Mouse (Mus musculus): ENCODE results near the gene Gabpb2.

Gabpb2 gene

DNA sequence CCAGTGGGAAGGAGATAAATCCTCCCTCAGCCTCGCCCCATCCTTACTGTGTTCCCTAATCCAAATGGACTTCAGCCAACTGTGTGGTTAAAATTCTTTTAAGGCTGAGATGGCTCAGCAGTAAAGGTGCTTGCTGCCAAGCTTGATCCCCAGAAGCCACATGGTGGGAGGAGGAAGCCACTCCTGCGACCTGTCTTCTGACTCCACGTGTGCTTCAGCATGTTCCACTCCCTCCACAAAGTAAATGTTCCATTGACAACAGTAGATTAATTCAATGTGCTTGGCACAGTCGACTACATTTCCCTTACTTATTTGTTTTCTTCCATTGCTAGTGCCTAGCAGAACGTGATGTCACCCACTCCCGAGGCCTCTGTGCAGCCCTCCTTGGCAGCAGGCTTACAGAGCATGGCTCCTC is 23.0 kb downstream of the Gabpb2 start:
- no peak for DNase-seq (ENCODE audit: low spot score)

DNA sequence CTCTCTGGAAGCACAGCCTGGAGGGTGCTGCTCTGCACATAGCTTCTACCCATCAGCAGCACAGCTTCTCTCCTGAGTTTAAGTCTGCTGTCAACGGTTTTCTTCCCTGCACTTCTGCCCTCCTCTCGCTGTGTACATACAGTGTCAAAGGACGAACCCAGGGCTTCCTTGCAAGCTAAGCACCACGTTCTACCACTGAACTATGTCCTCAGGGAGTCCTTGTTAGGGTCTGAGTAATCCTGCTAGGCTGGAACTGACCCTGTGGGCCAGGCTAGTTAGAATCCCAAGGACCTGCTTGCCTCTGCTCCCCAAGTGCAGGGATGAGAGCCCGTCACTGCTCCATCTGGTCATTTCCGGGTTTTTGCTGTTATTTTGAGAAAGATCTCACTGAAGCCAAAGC is 30.8 kb downstream of the Gabpb2 start:
- DNase-seq (ENCODE audit: low spot score): no peak

DNA sequence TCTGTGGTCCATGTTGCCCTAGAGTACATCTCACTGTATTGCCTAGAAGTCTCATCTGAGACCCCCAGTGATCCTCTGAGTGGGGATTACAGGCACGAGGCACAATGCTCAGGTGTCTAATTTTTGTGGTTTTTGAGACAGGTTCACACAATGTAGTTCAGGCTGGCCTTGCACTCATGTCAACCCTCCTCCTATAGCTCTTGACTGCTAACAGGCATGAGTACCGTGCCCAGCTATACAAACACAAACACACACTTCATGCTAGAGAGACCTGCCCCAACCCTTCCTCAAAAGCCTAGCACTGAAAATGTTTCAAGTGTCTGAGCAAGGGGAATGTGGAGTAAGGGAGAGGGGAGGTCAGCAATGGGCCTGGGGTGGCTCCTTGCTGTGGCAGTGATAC is 31.6 kb downstream of the Gabpb2 start:
- DNase-seq (ENCODE audit: low spot score): no peak

DNA sequence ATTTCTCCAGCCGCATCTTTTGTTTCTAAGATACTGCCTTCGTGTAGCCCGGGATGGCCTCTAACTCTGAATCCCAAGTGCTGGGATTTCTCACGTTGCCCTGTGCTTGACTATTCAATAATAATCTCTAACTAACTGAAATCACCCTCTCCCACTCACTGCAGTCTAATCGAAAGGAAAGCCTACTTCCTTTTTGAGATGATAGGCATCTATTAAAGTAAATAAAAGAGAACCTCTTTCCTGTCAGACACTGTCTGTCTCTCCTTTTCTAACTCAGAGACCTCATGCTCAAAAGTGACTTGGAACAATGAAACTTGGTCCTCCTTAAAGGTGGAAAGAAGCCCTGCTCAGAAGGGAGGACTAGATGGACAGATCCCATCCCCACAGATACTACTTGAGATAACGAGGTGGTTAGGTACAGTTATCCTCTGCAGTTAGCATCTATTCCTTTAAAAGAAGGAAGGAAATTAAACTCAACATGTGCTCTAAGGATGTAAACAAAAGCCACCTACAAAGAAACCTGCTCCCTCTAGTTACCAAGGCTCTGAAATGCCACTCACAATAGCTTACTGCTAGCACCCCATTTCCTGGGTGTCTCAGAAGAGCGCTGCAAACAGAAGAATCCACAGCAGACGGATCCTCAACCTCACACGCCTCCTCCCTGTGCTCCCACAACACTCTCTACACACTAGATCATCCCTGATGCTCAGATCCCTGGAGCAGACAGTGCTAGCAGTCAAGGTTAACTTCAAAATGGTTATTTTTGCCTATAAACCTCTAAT is 32.7 kb downstream of the Gabpb2 start:
- DNase-seq (ENCODE audit: low spot score): no peak

DNA sequence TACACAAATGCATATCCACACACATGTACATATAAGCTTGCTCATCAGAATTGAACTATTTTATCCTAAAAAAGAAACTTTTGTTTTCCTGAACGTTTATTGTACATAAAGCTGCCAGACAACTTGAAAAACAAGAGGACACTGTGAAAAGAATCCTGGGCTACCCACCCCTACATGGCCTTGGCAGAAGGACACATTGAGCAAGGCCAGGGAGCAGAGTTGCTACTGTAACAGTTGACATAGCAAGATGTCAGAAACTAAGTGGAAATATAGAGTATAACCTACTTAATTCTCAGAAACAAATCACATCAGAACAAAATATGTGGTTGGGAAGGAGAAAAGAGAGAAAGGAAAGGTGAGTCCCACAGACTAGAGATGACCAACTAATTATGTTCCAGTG is 35.9 kb downstream of the Gabpb2 start:
- no peak for DNase-seq (ENCODE audit: low spot score)

DNA sequence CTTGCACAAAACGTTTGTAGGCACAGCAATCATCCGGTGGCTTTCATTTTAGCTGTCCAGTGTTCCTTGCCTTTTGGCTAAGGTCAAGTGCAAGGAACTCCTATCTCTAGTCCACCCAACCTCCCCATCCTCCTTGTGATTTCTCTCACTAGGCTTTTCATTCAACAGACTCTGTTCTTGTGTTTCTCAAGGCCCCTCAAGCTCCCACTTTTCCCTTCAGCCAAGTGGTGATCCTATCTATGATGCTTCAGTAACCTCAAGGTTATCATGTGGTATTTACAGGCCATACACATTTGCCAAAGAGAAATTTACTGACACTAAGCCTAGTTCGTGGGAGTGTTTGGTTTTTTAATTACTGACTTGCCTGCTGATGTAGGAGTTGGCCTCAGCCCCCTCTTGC is 37.8 kb downstream of the Gabpb2 start:
- no peak for DNase-seq (ENCODE audit: low spot score)

DNA sequence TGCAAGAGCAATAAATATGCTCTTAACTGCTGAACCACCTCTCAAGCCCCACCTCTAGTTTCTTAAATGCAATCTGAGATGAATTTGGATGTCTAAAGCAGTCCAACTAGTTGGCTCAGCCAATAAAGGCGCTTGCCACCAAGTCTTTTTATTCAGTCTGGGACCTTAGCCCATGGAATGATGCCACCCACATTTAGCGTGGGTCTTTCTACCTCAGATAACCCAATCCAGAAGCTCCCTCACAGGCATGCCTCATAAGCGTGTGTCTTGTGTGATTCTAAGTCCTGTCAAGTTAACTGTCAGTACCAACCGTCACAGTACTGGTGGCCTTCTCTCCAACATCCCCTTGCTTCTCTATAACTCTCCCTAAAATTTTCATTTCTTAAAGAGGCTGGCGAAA is 38.8 kb downstream of the Gabpb2 start:
- DNase-seq (ENCODE audit: low spot score): no peak

DNA sequence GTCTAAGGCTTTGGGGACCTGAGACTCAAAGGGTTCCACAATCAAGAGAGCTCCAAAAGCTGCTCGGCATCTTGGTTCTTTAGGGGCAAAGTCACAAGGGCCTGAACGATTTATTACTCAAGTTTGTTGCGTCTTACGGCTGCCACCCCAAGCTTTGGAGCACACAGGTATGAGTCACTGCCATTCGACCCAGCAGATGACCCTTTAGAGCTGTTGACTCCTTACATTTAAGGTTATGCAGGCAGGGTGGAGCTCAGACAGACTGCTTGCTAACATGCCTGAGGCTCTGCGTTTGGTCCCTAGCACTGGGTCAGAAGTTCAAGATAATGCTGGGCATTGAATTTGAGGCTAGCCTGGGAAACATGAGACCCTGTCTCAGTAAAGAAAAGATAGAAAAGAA is 40.1 kb downstream of the Gabpb2 start:
- no peak for DNase-seq (ENCODE audit: low spot score)

DNA sequence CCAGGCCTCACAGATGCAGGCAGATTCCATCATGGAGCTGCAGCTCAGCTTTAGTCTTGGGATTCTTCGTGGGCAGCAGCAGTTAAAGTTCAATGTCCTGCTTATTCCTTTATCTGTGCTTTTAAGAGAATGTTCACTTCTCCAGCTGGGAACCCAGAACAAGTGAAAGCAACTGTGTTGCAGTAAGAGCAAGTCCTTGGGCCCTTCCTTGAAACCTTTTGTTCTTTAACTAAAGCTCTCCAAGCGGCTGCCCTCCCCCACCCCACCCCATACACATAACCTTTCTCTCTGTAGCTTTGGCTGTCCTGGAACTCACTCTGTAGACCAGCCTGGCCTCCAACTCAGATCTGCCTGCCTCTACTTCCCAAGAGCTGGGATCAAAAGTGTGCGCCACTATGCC is 41.2 kb downstream of the Gabpb2 start:
- no peak for DNase-seq (ENCODE audit: low spot score)

DNA sequence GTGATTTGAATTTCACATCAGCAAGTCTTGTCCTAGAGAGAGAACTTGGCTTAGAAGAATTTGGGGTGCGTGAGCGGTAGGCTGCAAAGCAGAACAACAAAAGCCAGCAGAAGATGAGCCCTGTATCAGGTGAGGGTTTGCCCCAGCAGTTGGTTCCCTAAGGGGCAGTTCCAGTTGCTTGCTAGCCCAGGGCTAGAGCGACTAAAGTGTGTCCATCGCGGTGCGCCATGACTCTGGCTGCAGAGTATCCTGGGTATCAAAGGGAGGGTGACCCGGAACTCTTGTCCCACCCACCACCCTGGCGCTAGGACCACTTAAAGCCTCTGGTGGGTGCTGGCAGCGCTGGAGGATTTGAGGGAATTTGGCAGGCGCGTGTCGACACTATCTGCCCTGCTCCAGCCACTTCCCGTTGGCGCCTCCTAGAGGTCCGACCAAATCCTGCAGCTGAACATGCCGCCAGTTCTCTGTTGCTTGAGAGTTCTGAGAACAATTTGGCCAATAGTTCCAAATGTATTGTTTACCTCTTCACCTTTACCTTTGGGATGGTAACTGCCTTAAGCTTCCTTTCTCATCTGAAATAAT is 43.6 kb downstream of the Gabpb2 start:
- DNase-seq (ENCODE audit: low spot score): peak; percentile 55

DNA sequence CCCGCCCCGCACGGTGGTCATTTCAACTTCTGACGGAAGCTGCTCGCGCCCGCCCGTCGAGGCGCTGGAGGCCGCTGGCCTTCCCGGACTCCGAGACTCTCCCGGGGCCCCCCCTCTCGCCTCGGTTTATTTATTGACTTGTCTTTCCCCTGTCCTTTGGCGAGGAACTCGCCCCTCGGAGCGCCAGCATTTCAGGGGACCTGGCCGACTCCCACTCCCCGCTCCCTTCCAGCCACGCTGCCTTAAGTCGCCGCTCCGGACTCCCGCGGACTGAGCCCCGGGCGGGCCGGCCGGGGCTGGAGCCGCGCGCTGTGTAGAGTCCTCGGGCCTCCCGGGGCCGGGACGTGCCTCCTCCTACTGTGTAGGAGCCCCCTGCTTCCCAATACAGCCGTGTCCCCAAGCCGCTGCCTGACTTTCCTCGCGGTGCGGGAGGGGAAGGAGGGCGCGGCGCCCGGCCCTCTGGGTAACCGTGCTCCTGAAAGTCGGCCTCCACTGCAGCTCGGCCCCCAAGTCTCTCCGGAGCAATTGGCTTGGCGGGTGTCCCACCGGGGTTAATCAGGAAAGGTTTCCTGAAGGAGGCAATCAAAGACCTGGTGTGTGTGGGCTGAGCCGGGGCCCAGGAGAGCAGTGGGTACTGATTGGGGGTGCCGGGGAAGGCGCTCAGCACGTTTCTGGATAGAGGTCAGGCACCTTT is 44.3 kb downstream of the Gabpb2 start:
- no peak for DNase-seq (ENCODE audit: low spot score)

DNA sequence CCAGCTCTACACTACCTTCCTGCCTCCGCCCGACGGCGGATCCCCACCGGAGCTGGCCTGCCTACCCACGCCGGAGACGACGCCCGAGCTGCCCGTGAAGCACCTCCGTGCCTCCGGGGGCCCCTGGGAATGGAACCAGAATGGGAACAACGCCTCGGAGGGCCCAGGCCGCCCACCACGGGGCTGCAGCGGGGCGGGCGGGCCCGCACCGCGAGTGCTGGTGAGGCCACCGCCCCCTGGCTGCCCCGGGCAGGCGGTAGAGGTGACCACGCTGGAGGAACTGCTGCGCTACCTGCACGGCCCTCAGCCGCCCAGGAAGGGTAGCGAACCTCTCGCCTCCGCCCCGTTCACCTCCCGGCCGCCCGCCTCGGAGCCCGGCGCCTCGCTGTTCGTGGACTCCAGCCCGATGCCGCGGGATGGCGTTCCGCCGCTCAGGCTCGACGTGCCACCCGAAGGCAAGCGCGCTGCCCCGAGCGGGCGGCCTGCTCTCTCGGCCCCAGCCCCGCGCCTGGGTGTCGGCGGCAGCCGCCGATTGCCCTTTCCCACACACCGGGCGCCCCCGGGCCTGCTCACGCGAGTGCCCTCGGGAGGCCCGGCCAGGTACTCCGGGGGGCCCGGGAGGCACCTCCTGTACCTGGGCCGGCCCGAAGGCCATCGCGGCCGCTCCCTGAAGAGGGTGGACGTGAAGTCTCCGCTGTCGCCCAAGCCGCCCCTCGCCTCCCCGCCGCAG is 45.0 kb downstream of the Gabpb2 start:
- no peak for DNase-seq (ENCODE audit: low spot score)

DNA sequence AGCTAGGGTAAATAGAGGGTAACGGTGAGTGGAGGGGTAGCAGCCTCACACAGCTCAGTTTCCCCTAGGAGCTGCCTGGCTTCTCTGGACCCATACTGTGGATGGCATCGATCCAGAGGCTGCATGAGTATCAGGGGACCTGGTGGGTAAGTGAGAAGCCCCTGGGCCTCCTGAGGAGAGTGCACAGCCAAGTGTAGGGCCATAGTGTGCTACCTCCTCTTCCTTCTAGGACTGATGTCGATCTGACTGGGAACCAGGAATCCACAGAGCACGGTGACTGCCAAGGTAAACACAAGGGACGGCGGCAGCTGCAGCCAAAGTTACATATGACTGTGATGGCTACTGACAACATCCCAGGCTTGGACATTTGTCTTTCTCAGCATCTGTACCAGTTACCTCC is 46.6 kb downstream of the Gabpb2 start:
- no peak for DNase-seq (ENCODE audit: low spot score)

DNA sequence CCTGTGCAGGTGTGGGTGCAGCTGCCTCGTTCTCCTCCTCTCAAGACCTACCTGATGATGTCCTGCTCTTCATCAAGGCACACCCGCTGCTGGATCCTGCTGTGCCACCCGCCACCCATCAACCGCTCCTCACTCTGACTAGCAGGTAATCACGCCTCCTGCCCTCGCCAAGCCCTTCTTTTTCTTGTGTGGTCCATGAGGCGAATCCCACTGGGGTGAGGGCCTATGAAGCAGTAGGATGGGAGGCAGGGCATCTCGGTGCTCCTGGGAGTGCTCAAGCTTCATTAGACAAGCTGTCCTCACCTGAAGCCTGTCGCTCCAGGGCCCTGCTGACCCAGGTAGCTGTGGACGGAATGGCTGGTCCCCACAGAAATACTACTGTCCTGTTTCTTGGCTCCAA is 47.7 kb downstream of the Gabpb2 start:
- DNase-seq (ENCODE audit: low spot score): no peak

DNA sequence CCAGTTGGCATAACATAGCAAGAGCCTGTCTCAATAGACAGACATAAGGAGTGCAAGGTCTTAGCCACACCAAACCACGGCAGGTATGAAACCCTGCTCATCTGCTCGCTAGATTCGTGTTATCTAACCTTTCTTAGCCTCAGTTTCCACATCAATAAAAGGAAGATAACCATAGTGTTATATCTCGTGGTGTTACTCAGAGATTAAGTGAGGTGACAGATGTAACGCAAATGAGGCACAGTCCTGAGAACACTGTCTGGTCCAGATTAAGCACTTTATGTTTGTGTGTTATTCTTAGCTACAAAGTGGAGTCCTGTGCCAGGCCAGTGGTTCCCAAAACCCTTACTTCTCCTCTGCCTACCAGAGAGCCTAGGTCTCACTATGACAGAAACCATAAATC is 52.9 kb downstream of the Gabpb2 start:
- no peak for DNase-seq (ENCODE audit: low spot score)

DNA sequence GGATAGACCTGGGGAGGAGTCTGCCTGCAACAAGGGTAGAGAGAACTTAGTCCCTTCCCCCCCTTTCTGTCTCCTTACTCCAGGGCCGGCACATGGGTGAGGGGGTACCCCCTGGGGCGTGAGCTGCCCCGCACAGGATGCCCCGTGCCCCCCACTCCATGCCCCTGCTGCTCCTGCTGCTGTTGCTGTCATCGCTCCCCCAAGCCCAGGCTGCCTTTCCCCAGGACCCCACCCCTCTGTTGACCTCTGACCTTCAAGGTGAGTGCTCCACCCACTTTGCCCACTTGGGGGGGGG is 53.5 kb downstream of the Gabpb2 start:
- DNase-seq (ENCODE audit: low spot score): no peak

DNA sequence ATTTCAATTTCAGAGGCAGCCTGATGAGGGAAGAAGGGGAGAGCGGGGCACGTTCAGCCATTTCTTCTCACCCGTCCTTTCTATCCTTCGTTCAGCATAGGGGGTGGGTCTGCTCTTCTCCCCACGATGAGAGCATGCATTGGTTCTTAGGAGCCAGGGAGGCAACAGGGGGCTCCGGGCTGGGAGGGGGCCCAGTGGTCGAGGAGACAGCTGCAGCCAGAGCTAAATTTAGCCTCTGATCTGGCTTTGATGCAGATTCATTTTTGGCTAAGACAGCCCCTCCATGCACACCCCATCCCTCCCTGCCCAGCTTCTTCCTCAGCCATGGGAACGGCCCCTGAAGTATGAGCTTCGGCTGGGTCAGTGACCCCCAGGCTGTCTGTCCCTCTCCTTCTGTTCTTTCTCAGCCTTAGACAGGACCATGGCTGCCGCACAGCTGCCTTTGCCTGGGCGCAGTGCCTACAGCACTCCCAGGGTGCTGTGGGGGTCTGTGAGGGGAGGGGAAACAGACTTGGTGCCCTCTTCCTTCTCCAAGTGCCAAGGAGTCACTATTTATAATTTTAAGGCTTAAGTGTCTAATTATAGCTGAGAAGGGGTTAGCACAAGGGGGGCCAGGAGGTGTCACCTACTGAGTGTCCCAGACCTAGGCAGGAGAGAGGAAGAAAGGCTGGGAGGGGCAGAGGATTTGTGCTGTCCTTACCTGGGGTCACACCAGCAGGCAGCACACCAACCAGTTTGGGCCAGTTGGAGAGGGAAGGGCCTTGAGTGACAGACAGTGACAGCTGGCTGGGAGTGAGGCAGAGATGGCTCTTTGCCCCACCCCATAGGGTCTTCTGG is 54.1 kb downstream of the Gabpb2 start:
- DNase-seq (ENCODE audit: low spot score): no peak

DNA sequence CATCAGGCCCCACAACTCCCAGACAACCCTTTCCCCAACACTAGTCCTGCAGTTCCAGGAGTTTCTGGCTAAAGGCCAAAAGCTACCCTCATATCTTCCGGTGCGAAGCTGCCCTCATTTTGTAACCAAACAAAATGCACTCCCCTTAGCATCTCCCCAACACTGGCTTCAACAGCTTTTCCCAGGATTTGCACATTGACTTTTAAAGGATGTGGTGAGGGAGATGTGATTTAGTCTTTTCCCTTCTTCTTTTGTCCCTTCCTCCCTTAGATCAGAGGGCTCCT is 55.4 kb downstream of the Gabpb2 start:
- DNase-seq (ENCODE audit: low spot score): no peak

DNA sequence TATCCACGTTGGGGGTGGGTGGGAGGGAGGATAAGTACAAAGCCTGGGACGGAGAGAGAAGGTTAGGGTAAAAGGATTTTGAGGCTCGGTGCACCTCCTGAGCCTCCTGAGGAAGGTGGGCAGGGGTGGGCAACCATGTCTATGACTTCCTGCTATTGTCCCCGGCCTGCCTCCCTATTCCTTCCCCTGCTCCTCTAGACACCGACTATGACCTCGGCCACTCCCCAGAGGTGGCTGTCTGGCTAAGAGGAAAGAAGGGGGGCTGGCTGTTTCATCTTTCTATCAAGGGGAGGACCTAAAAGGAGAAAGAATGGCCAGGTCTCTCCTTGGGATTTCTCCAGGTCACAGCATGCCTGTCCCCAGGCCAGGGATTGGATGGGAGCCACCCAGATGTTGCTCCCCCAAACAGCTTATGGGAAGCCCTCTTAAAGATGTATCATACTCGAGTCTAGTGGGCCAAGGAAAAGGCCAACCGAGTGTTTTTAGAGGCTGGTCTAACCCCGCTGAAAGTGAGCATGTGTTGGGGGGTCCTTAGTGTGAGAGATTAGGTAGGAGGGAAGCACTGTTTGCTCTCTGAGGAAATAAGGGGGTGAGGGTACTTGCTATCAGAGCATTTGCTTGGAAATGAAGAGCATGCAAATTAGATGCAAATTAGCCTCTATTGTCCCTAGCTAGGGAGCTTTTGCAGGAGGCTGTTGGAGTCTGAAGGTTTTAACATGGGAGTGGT is 55.9 kb downstream of the Gabpb2 start:
- no peak for DNase-seq (ENCODE audit: low spot score)

DNA sequence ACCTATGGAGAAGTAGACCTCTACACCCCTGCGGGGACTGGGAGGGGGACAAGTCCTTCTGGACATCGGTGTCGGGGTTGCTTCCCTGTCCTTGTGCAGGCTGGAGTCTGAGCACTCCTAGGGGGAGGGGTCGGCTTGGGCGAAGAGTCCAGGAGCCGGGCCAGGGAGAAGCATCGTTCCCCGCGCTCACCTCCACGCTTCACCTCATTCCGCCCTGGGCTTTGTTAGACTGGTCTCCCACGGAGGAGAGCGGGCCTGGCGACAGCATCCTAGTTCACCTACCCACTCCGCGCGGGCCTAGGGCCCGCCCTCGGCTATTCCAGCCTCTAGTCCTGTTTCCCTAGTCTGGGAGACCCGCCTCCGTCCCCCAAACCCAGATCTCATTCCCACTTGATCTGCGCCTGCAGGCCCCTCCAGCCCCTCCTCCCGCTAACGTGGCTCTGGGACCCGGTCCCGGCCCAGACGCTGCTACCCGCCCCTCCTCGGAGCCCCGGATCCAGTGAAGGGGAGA is 56.6 kb downstream of the Gabpb2 start:
- no peak for DNase-seq (ENCODE audit: low spot score)

Data from layer of hippocampus, adult 9-10 months (tissue).